ENCODE assay signal across 28 mouse cellular contexts in genomic region chr2:33649371-33649770, GRCm38 (mm10). TPM values are rescaled to one million over a fixed set of nuclear protein-coding genes. Genes with fewer than 3 reads are reported as not detected.
A peak's percentile ranks its signal among the peaks of the same experiment; 100 is the strongest.
DNase-seq lines count a peak whose midpoint lies in the region; ATAC-seq lines count a peak whose summit lies in the region.
"Had no signal": no experiment of that assay in that cellular context is flagged by ENCODE, and none has a peak within 500 bp of the region (broad histone marks: within the 10 kb centered on the region; RNA-seq: fewer than 3 reads in every experiment).

No protein-coding gene starts in this region.

- H3K27me3 ChIP-seq in forebrain, embryonic 10.5 days (ENCODE audit: poor library complexity, severe bottlenecking) = peaks cover 83% of the 10 kb centered on the region
- peaks cover 69% of the 10 kb centered on the region for H3K27me3 ChIP-seq in forebrain, embryonic 13.5 days
- peaks cover 45% of the 10 kb centered on the region for H3K27me3 ChIP-seq in kidney, embryonic 15.5 days
- peaks cover 41% of the 10 kb centered on the region for H3K27me3 ChIP-seq in embryonic facial prominence, embryonic 12.5 days
- peaks cover 35% of the 10 kb centered on the region for H3K27me3 ChIP-seq in limb, embryonic 13.5 days

- ATAC-seq in forebrain, embryonic 13.5 days = no peak
- ATAC-seq in kidney, embryonic 15.5 days (replicated peaks; ENCODE audit: low FRiP score) = 0 out of 2 replicates have a peak, but pooled peaks have one; percentile 33
- no peak; the same call in 1 of the 2 replicates for ATAC-seq in embryonic facial prominence, embryonic 12.5 days (ENCODE audit: insufficient number of reproducible peaks, insufficient read depth, low FRiP score, low TSS enrichment)
- no peak; the same call in 1 of the 2 replicates for ATAC-seq in limb, embryonic 13.5 days (ENCODE audit: low FRiP score, low read depth)
- ATAC-seq: intestine, postnatal 0 days had no signal

- no peak overlapping the region for H3K9ac ChIP-seq in forebrain, embryonic 13.5 days
- H3K9ac ChIP-seq in kidney, embryonic 15.5 days = no peak overlapping the region
- no peak overlapping the region for H3K9ac ChIP-seq in embryonic facial prominence, embryonic 12.5 days
- no peak overlapping the region for H3K9ac ChIP-seq in limb, embryonic 13.5 days
- H3K9ac ChIP-seq: heart, embryonic 12.5 days; liver, embryonic 13.5 days; neural tube, embryonic 12.5 days; stomach, embryonic 15.5 days had no signal

- H3K27ac ChIP-seq in forebrain, embryonic 10.5 days = peak overlapping the region; percentile 51; the same call in 1 of the 2 replicates
- no peak overlapping the region for H3K27ac ChIP-seq in forebrain, embryonic 13.5 days
- H3K27ac ChIP-seq in kidney, embryonic 15.5 days = no peak overlapping the region
- H3K27ac ChIP-seq in embryonic facial prominence, embryonic 12.5 days = no peak overlapping the region
- peak overlapping the region; percentile 72 for H3K27ac ChIP-seq in limb, embryonic 13.5 days
- H3K27ac ChIP-seq: left cerebral cortex, adult 2 months; liver, embryonic 13.5 days; neural tube, embryonic 12.5 days; stomach, embryonic 15.5 days had no signal

- WGBS in forebrain, embryonic 10.5 days = 53% methylated on average over 3 of the region's 3 CpGs
- WGBS in forebrain, embryonic 13.5 days = 52% methylated on average over 3 of the region's 3 CpGs
- WGBS in kidney, embryonic 15.5 days = 11% methylated on average over 3 of the region's 3 CpGs
- WGBS in embryonic facial prominence, embryonic 12.5 days = 41% methylated on average over 3 of the region's 3 CpGs
- WGBS in limb, embryonic 13.5 days = 20% methylated on average over 3 of the region's 3 CpGs

- peaks cover 54% of the 10 kb centered on the region for H3K4me1 ChIP-seq in forebrain, embryonic 10.5 days
- no peaks in the 10 kb centered on the region for H3K4me1 ChIP-seq in forebrain, embryonic 13.5 days
- H3K4me1 ChIP-seq in kidney, embryonic 15.5 days = peaks cover 15% of the 10 kb centered on the region
- peaks cover 21% of the 10 kb centered on the region for H3K4me1 ChIP-seq in embryonic facial prominence, embryonic 12.5 days
- H3K4me1 ChIP-seq in limb, embryonic 13.5 days = peaks cover 52% of the 10 kb centered on the region
- H3K4me1 ChIP-seq: liver, embryonic 13.5 days; stomach, embryonic 15.5 days had no signal

- H3K4me3 ChIP-seq in forebrain, embryonic 10.5 days = no peak overlapping the region
- H3K4me3 ChIP-seq in forebrain, embryonic 13.5 days = no peak overlapping the region
- H3K4me3 ChIP-seq in kidney, embryonic 15.5 days (replicated peaks) = no peak overlapping the region
- H3K4me3 ChIP-seq in embryonic facial prominence, embryonic 12.5 days = no peak overlapping the region
- H3K4me3 ChIP-seq in limb, embryonic 13.5 days = no peak overlapping the region
- H3K4me3 ChIP-seq: heart, embryonic 12.5 days; left cerebral cortex, adult 2 months; liver, embryonic 13.5 days; neural tube, embryonic 12.5 days; stomach, embryonic 15.5 days had no signal

- no peaks in the 10 kb centered on the region for H3K9me3 ChIP-seq in forebrain, embryonic 10.5 days
- H3K9me3 ChIP-seq in forebrain, embryonic 13.5 days (replicated peaks) = no peaks in the 10 kb centered on the region
- H3K9me3 ChIP-seq in kidney, embryonic 15.5 days (replicated peaks) = no peaks in the 10 kb centered on the region
- no peaks in the 10 kb centered on the region for H3K9me3 ChIP-seq in embryonic facial prominence, embryonic 12.5 days
- H3K9me3 ChIP-seq in limb, embryonic 13.5 days = no peaks in the 10 kb centered on the region
- H3K9me3 ChIP-seq: heart, embryonic 12.5 days; liver, embryonic 13.5 days; neural tube, embryonic 12.5 days; stomach, embryonic 15.5 days had no signal

- no peaks in the 10 kb centered on the region for H3K36me3 ChIP-seq in forebrain, embryonic 10.5 days (replicated peaks)
- no peaks in the 10 kb centered on the region for H3K36me3 ChIP-seq in forebrain, embryonic 13.5 days (ENCODE audit: poor library complexity, severe bottlenecking)
- no peaks in the 10 kb centered on the region for H3K36me3 ChIP-seq in kidney, embryonic 15.5 days
- no peaks in the 10 kb centered on the region for H3K36me3 ChIP-seq in embryonic facial prominence, embryonic 12.5 days
- H3K36me3 ChIP-seq in limb, embryonic 13.5 days = no peaks in the 10 kb centered on the region
- H3K36me3 ChIP-seq: heart, embryonic 12.5 days; liver, embryonic 13.5 days; neural tube, embryonic 12.5 days; stomach, embryonic 15.5 days had no signal

- DNase-seq in forebrain, embryonic 10.5 days (ENCODE audit: extremely low spot score, low spot score) = no peak
- no peak for DNase-seq in kidney, adult 9 months
- no peak for DNase-seq in adrenal gland, adult 8-10 months
- DNase-seq in ovary, postnatal 14 days (ENCODE audit: low spot score) = no peak
- DNase-seq: adrenal gland, postnatal 25 days; cerebellum, postnatal 10 days; gastrocnemius, postnatal 10 days; heart, postnatal 10 days; kidney, postnatal 14 days; liver, embryonic 13.5 days; lung, adult 2 months; lung, postnatal 36 days; midbrain, embryonic 14.5 days; retina, postnatal 1 day; right cerebral cortex, postnatal 4 days; thymus, adult 18-20 months; thymus, postnatal 36 days had no signal

- H3K4me2 ChIP-seq in forebrain, embryonic 13.5 days = no peak overlapping the region
- H3K4me2 ChIP-seq in kidney, embryonic 15.5 days = no peak overlapping the region
- 0 out of 2 replicates have a peak overlapping the region, but pooled peaks have one; percentile 13 for H3K4me2 ChIP-seq in embryonic facial prominence, embryonic 12.5 days (replicated peaks)
- peak overlapping the region; percentile 22 for H3K4me2 ChIP-seq in limb, embryonic 13.5 days (replicated peaks)
- H3K4me2 ChIP-seq: heart, embryonic 12.5 days; liver, embryonic 13.5 days; neural tube, embryonic 12.5 days; stomach, embryonic 15.5 days had no signal

RNA-seq across cellular contexts. Expression of gene Lmx1b, which starts 9.1 kb away (rescaled TPM):
- 1.3 and 1.5 TPM in 2 replicates for polyA plus RNA-seq in forebrain, embryonic 10.5 days (2016; fragmentation: Nextera tagmentation; extraction: Ambion mirVana)
- 0.12 and 0.54 TPM in 2 replicates for polyA plus RNA-seq in forebrain, embryonic 13.5 days (2015; fragmentation: Nextera tagmentation; extraction: Ambion mirVana)
- polyA plus RNA-seq in kidney, embryonic 15.5 days (2015; fragmentation: Nextera tagmentation; extraction: Ambion mirVana) = 1.1 and 1.2 TPM in 2 replicates
- polyA plus RNA-seq in embryonic facial prominence, embryonic 12.5 days (2016; fragmentation: Nextera tagmentation; extraction: Ambion mirVana) = 0.74 and 1.0 TPM in 2 replicates
- polyA plus RNA-seq in limb, embryonic 13.5 days (2015; fragmentation: Nextera tagmentation; extraction: Ambion mirVana) = 7.3 and 7.7 TPM in 2 replicates
- under 1 TPM in 1 of 4 experiments, not detected in 3; 0.17 TPM for total RNA-seq in adrenal gland, adult 8-10 months (2022)
- total RNA-seq: granulocyte monocyte progenitor cell, adult 5-6 weeks; heart, postnatal 10 days; megakaryocyte-erythroid progenitor cell, adult 5-6 weeks had no signal
- polyA plus RNA-seq: intestine, postnatal 0 days; liver, embryonic 13.5 days had no signal

Comparison
In these comparisons a context has a peak if more than half of its experiments do, and no peak if none do; other contexts are left out.
1. H3K27ac ChIP-seq: peak in forebrain, embryonic 10.5 days (single experiment) and limb, embryonic 13.5 days (single experiment); none in forebrain, embryonic 13.5 days (single experiment), kidney, embryonic 15.5 days (single experiment) and embryonic facial prominence, embryonic 12.5 days (single experiment).
2. H3K4me2 ChIP-seq: peak in embryonic facial prominence, embryonic 12.5 days (single experiment) and limb, embryonic 13.5 days (single experiment); none in forebrain, embryonic 13.5 days (single experiment) and kidney, embryonic 15.5 days (single experiment).